Mouse (Mus musculus) ovary, postnatal 10 days (tissue): Measurements from ENCODE around the gene Smtnl2.

Experiments used
- DNase-seq: peaks from one replicate; pipeline ENCODE4 v3.0.0; 2022; ENCODE audit warnings: low spot score

Gene Smtnl2

DNA sequence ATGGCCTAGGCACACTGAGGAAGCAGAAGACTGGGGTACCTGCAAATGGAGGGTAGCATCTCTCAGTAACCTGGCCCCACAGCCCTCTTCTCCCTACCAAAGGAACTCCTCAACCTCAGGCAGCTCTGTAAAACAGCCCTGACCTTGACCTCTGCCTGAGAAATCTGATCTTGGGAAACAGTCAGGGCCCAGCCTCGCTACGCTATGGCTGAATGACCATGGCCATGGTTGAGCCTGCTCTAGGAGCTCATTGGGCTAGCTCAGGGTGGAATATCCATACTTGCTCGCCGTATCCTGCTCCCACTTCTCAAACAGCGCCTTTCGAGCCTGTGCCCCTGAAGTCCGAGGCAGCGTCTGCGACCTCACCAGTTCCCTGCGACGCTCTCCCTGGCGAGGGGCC, 10.4 kb downstream of the Smtnl2 start:
- no peak for DNase-seq

DNA sequence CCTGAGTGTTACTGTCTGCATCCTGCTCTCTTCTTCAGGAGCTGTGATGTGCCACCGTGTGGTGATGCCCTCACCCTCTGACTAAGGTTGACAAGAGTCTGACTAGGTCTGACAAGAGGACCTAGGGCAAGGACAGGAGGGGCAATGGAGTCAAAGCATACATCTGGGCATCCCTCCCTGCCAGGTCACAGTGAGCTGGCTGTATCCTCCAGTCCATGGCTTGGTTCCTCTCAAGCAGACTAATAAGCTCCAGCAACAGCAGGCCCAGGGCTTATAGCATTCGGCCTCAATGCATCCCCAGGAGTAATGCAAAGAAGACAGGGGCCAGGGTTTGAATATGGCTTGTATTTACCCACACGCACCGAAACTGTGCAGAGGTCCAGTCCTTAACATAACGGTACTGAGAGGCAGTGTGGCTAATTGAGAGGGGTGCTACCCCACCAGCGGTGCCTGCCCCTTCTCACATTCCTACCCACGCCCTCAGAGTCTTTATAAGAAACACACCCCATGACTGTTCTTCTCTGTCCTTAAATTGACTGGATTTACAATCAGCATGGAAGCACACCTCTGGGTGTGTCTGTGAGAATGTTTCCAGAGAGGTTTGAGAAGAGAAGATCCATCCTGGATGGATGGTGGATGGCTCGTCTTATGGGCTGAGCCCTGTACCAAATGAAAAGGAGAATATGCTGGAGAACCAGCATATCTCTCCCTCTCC, 13.5 kb downstream of the Smtnl2 start:
- DNase-seq: no peak

DNA sequence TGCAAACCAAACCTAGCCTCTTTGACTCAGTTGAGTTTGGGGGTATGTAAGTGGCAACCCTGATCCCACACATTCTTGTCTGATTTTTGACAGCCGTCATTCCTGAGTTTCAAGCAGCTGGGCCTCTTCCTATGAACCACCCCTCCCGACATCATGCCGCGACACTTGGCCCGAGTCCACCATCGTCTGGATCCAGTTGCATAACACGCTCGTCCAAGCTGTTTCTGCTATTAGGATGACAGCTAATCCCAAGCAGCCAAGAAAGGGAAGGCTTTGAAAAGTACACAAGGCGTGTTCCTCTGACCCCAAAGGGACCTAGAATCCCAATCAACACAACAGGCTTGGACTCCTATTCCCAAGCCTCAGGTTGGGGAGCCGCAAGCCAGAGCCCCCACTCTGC, 14.4 kb downstream of the Smtnl2 start:
- no peak for DNase-seq

DNA sequence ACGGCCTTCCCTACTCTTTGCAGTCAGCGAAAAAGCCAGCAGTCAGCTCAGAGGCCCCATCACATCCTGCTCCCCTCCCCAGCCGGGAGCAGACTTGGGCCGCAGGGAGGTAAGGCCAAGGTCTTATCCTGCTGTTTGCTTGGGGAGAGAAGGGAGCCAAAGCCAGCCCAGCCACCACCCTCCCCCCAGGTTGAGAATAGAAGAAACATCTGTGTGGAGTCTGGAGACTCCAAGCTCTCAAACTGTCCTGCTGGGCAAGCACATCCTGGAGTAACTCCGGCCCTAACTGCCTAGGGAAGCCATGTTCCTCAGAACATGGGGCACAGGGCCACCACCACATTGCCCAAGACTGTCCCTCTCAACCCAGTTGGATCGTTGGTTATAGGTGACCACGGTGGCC, 14.9 kb downstream of the Smtnl2 start:
- no peak for DNase-seq

DNA sequence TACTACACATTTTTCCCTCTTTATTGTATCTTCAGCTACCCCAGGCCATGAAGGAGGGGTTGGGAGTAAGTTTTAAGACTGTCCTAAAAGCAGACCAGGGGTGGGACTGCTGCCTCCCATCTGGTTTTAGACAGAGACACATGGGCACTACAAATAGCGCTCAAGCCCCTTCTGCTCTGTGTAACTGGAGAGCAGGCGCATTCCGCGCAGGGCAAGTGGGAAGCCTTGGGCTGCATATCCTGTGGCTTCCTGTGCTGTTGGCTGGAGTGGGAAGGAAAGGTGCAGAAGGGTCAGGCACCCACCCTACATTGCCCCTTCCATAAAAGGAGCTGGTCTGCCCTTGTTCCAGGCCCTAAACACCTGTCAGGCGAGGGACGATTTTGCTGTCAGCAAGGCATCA, 15.9 kb downstream of the Smtnl2 start:
- DNase-seq: no peak

DNA sequence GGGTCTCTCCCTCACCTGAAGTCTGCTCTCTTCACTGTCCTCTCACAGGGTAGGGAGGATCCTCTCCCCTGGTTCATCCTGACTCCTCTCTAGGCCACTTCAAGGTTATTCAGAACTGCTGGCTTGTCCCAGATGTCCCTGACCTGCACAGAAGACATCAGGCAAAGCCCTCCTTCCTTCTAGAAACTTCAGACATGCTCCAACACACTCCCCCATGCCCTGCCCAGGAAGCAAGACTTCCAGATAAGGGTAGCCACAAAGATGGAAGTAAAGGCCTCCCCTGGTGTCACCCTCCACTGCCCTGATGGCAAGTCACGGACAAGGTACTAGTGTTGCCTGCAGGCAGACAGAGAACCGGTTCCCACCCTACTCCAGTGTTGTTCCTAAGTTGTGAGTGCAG, 16.8 kb downstream of the Smtnl2 start:
- no peak for DNase-seq

DNA sequence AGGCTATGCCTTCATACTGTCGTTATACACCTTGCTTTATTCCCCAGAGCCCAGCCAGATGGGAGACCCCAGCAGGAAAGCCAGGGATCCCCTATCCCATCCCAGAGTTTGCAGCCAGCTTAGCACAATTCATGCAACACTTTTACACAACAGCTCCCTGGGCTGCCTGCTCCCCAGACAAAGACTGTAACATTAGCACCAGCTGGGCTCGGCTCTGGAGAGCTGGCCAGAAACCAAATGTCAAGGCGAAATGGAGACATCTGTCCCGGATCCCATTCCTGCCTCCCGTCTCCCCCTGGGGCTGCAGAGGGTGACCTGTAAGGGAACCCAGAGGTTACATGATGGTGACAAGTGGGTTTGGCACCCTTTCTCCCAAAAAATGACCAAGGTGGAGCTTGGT, 17.8 kb downstream of the Smtnl2 start:
- DNase-seq: no peak

DNA sequence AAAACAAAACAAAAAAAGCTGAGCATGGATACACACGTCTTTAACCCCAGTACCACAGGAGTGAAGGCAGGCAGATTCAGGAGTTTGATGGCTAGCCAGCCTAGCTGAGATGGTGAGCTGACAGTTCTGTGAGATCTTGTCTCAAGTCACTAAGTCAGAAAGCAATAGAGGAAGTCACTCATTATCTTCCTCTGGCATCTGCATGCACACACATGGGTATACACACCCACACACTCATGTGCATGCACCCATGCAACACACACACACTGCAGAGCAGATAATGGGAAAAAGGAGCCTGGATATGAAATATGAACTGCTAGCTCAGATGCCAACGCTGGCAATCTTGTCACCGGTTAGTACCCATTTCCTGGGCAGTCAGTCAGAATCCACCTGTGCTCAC, 18.3 kb downstream of the Smtnl2 start:
- no peak for DNase-seq

DNA sequence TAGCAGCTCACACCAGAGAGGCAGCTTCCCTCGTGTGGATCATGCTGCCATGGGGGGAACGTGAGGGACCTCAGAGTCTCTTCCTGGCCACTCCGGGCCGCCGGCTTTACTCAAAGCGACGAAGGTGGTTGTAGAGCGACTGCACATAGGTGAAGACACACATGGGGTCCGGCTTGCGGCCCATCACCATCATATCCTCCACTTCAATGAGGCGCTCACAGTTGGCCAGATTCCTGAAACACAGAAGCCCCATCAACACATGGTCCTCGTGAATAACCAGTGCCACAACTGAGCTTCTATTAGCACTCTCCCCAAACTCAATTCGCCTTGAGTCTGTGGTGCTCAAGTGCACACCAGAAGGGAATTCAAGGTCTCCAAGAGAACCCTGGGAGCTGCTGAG, 20.3 kb downstream of the Smtnl2 start:
- no peak for DNase-seq

DNA sequence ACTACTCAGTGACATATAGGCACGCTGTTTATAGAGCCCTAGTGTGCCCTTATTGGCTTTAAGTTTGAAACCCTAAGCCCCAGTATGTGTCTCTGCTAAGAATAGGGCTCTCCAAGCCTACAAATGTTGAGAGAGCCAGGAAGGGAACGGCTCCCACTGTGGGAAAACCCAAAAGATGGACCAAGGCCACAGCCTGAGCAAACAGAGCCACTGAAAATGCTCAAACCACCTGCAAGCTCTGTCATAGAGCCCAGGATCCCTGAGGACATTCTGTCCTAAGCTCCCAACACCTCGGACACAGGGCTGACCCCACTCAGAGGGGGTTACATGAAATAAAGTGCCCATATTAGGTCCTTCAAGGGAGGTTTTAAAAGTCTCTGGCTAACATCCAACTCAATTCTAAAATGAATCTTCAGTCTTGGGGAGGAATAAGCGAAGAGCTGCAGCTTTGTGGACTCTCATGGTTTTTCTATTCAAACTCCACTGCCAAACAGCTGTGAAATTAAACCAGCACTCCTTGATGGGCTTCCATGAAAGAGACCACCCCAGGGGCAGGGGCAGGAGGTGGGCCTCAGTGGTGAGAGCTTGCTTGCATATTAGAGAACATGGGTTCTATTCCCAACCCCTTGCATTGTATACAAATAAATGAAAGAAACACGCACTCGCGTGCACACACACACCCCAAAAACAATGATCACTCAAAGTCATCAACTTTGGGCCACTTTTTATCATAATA, 21.9 kb downstream of the Smtnl2 start:
- DNase-seq: no peak

DNA sequence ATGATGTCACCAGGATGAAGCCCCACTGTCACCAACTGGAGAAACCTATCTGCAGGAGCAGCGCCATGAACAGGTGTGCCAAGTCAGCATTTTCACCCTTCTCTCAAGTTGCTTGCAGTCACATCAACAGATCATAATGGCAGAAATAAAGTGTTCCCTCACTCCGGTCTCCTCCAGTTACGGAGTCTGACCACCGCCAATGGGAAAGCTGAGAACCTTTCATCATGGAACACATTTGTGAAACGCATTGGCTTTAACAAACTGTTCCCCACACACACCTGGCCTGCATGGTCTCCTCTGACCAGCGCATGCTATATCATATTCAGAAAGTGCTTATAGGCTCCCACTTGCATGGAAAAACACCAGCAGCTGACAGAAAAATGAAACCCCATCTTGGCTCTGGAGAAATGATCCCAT, 23.4 kb downstream of the Smtnl2 start:
- no peak for DNase-seq

DNA sequence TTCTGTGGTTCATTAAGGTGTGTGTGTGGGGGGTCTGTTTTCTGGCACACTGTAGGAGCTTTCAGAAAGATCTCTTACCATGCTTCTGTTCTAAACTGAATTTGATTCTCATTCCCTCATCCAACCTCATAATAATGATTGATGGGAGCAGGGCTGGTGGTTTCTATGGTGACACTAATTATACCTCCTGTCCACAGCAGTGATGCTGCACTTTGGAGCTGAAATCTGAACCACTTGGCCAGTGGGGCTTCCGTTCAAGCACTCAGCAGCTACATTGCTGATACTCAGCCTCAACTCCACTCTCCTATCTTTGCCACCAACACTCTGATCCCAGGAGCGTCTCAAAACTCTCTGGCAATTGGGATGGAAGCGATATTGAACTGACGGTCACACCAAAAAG, 32.2 kb downstream of the Smtnl2 start:
- no peak for DNase-seq

DNA sequence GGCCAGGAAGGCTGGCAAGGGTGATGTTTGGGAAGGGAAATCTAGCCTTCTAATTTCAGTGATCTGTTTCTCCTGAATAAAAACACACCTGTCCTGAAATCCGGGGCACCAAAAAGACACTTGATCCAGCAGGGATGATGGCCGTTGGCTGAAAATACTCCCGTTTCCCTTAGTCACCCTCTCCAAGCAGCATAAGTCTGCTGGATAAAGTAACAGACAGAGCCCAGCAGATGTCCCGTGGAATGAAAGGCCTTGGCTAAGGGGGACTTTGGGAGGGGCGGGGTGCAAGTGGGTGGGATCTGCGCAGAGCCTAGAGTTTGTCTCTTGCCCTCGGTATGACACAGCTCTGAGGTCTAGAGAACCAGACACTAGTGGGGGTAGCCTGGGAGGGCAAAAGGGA, 33.3 kb downstream of the Smtnl2 start:
- DNase-seq: no peak

DNA sequence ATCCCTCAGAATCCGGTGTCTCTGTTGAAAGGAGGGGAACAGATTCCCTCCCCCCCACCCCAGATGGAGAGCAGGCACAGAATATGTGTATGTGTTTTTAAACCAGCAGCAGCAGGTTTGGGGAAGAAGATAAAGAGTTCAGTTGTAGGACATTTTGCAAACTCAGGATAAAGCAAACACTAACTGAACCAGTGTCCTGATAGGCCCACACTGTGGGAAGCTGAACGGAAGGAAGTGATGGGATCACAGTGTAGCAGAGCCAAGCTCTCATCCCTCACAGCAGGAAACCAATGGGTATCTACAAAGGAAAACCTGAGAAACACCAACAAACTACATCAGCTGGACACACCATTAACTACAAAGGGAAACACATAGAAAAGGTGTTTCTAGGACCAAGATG, 35.0 kb downstream of the Smtnl2 start:
- DNase-seq: no peak

DNA sequence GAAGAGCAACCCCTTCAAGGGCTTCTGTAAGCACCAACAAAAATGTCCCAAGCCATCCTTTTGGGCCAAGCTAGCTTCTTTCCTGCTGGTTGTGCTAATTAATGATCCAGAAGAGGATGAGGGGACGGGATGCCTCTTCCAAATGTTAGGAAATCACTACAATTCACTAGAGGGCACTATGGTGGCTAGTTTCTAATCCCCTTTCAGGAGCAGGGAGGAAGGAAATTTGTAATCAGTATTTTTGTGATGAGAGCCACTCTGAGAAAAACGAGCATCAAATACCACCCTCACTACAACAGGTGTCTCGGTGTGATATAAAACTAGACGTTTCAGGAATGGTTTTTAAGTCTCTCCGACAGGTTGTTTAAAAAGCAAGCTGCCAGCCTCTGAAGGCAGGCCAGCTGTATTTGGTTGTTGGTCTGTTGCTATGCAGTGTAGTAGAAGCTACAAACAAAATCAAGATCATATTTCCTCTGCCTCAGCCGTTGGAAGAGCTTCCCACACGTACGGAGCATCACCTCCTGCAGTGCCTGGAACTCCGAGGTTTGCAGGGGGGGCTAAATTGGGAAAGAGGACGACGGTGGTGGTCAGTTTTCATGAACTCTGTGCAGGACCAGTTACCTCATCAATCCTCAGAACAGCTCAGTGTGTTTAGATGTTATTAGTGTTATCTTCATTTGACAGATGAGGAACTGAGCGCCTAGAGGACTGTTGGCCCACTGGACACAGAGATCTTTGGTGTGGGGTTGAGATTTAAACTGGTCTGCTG, 41.4 kb downstream of the Smtnl2 start:
- no peak for DNase-seq

DNA sequence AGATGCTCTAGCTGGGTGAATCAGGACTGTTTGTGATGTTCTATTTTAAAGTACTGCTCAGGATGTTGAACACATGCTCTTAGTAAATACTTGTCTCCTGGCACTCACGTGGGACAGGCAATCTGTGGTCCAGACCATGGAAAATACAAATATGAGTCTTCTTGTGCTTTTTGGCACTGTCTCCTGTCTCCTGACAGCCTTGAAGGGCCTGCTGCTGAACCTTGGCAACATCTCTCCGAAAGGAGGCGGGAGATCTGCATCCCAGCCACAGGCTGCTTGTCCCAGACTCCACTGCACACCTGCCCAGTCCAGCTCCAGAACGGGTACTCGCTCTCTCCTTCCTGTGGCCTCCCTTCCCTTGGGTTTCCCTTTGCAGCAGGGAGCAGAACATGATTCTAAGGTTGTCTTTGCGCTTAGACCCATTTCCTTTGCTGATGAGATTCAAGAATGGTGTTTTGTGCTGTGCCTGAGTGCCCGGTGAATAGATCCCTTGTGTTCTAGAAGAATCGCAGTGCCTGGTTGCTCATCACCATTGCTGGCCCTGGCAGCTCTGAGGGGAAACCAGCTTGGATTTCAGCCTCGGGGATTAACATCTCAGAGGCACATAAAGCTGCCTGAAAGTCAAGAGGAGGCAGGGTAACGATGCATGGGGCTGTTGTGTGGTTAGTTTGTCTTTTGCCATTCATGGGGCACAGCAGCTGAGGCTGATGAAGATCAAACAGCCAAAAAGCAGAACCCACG, 43.4 kb downstream of the Smtnl2 start:
- no peak for DNase-seq

DNA sequence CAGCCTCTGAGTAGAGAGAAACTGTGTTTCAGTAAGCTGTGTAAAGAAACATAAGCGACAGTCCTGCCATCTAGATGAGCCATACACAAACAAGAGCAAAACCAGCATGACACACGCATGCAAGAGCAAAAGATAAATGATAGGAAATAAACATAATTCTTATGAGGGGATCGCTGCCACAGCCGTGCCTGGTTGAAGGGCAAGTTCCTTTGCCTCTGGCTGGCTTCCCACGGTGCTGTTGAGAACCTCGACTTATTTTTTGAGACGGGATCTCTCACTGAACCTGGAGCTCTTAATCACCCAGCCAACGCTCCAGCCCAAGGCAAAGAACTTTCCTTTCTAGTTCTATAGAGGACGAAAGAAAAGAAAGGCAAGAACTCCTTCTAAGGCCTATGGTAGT, 45.4 kb downstream of the Smtnl2 start:
- DNase-seq: no peak

DNA sequence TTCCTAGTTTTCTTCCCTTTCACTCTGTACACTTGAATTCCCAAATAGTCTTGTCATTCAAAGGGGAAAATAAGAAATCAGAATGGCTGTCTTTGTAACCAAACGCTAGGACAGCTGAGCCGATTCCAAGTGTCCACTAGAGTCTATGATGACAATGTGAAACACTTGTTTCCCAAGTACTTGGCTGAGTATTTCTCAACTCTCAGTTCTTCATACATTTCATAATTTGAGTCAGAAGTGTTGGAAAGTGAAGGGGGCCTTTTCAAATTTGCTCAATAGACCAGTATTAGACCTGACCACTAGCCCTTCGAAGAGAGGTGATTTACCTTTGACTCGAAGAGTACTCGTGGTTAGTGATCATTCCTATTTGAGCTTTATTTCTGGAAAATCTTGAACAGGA, 47.0 kb downstream of the Smtnl2 start:
- DNase-seq: no peak

DNA sequence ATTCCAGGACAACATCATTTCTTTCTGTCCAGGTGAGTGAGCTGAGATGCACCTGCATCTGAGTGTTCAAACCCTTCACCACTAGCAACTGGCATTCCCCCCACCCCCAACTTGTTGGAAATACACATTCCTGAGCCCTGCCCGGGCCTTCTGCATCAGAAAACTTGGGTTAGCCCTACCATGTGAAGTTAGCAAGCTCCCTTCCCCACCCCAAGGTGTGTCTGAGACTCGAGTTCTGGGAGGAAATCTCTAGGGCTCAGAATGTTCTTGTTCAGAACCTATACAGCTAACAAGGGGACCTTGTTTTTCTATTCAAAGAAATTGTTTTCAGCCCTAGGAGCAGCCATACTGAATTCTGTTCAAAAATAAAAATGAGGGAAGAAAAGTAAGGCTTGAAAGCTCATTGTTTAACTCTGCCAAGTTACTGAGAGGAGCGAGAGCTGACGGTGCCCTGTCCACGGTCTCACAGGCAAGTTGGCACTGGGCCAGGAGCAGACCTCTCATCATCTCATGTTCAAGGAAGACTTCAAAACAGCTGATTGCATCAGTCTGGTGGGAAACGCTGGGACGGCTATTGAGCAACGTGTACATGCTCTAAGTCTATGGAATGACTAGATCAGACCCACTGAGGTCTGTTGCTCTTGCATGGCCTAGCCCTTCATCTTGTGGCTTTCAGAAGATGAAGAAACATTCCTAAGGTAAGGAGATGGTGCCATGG, 47.8 kb downstream of the Smtnl2 start:
- no peak for DNase-seq

DNA sequence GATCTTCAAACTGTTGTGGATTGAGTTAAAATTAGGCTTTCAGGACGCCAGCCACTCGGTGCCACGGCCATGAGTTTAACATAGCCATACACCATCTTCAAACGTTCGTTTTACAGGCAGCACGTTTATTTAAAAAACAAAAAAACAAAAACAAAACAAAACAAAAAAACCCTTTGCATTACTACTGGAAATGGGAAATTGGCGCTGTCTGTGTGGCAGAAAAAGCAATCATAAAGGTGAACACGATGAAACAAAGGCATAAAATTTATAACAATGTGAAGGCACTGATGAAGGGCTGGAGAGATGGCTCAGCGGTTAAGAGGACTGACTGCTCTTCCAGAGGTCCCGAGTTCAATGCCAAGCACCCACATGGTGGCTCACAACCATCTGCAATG, 49.2 kb downstream of the Smtnl2 start, which contains the start of gene Tekt1:
TSS of gene Tekt1 (minus strand) at position 96 of the 395 bp plus-strand sequence.
- DNase-seq: no peak
